Mouse (Mus musculus) MEL (cell line): ENCODE measurements at regions not wholly inside any gene's neighbourhood (a gene's known extent, or its start where the extent isn't known, plus 50 kb on each side); places are given as distances from the start of the nearest gene placed in this dataset.
A peak's percentile ranks its signal among the peaks of the same experiment; 100 is the strongest.

ENCODE experiments used
- DNase-seq: peaks from one replicate; pipeline ENCODE4 v3.0.0; 2011; ENCODE audit warnings: low read depth, low spot score
- H3K27ac ChIP-seq: 2 replicates; pipeline ENCODE4 v1.5.1; 2012; ENCODE audit warnings: low read depth, mild to moderate bottlenecking, control low read depth, low read length, moderate library complexity; ENCODE audit not compliant: control insufficient read depth
- H3K27me3 ChIP-seq, 2 experiments: fragments of 150-350 bp in 1 of 2; sonication (generic) in 1 of 2; 2 replicates each; pipeline ENCODE4 v1.6.1; 2012; ENCODE audit warnings: low read length in 2 of 2, mild to moderate bottlenecking in 2 of 2, improper control_type of control experiment in 1 of 2, moderate library complexity in 1 of 2; ENCODE audit not compliant: insufficient read depth in 2 of 2, control insufficient read depth in 1 of 2
- H3K36me3 ChIP-seq, 2 experiments: 2 replicates each; pipeline ENCODE4 v1.6.1; 2012 to 2014; ENCODE audit warnings: low read length in 2 of 2, improper control_type of control experiment in 1 of 2, inconsistent platforms in 1 of 2, mild to moderate bottlenecking in 1 of 2; ENCODE audit not compliant: insufficient read depth in 2 of 2, control insufficient read depth in 1 of 2
- H3K4me1 ChIP-seq, 2 experiments: fragments of 150-350 bp in 1 of 2; sonication (generic) in 1 of 2; 2 replicates each; pipeline ENCODE4 v1.6.1; 2012; ENCODE audit warnings: low read length in 2 of 2, improper control_type of control experiment in 1 of 2, mild to moderate bottlenecking in 1 of 2; ENCODE audit not compliant: insufficient read depth in 2 of 2, control insufficient read depth in 1 of 2
- H3K4me3 ChIP-seq, 2 experiments: fragments of 150-350 bp in 1 of 2; sonication (generic) in 1 of 2; 2 replicates each; pipeline ENCODE4 v1.5.1; 2012; ENCODE audit warnings: low read depth in 2 of 2, low read length in 2 of 2, mild to moderate bottlenecking in 2 of 2, moderate library complexity in 2 of 2, control low read depth in 1 of 2, improper control_type of control experiment in 1 of 2; ENCODE audit not compliant: control insufficient read depth in 1 of 2, insufficient read depth in 1 of 2
- H3K79me2 ChIP-seq: 2 replicates; pipeline ENCODE4 v1.6.1; 2012; ENCODE audit warnings: mild to moderate bottlenecking, low read length, moderate library complexity; ENCODE audit not compliant: control insufficient read depth, poor library complexity, insufficient read depth
- H3K9ac ChIP-seq: 2 replicates; pipeline ENCODE4 v1.6.1; 2012; ENCODE audit warnings: low read depth, mild to moderate bottlenecking, control low read depth, low read length, moderate library complexity; ENCODE audit not compliant: control insufficient read depth, poor library complexity, severe bottlenecking
- H3K9me3 ChIP-seq: fragments of 150-350 bp; sonication (generic); replicated peaks from 2 replicates; pipeline ENCODE4 v1.6.1; 2012; ENCODE audit warnings: mild to moderate bottlenecking, low read length, improper control_type of control experiment, moderate library complexity; ENCODE audit not compliant: insufficient read depth
- BHLHE40 ChIP-seq: IDR thresholded peaks from 2 replicates; pipeline ENCODE4 v1.6.1; 2012; ENCODE audit warnings: low read depth, mild to moderate bottlenecking, inconsistent platforms, low read length, improper control_type of control experiment, borderline replicate concordance
- CHD1 ChIP-seq: IDR thresholded peaks from 2 replicates; pipeline ENCODE4 v1.6.1; 2012; ENCODE audit warnings: low read depth, mild to moderate bottlenecking, inconsistent platforms, low read length, improper control_type of control experiment
- CTCF ChIP-seq, 3 experiments: IDR thresholded peaks in 2 of 3; conservative IDR thresholded peaks in 1 of 3; 2 replicates each; pipeline ENCODE4 v1.5.1; 2011 to 2012; ENCODE audit warnings: low read length in 3 of 3, low read depth in 2 of 3, mild to moderate bottlenecking in 2 of 3, improper control_type of control experiment in 1 of 3, inconsistent platforms in 1 of 3, mixed read lengths in 1 of 3, moderate library complexity in 1 of 3; ENCODE audit not compliant: control insufficient read depth in 1 of 3, insufficient read depth in 1 of 3, poor library complexity in 1 of 3, severe bottlenecking in 1 of 3
- E2F4 ChIP-seq: IDR thresholded peaks from 2 replicates; pipeline ENCODE4 v1.6.1; 2011; ENCODE audit warnings: low read depth, low read length, improper control_type of control experiment, borderline replicate concordance
- GABPA ChIP-seq: IDR thresholded peaks from 2 replicates; pipeline ENCODE4 v1.6.1; 2012; ENCODE audit warnings: low read depth, mild to moderate bottlenecking, inconsistent platforms, low read length, improper control_type of control experiment, moderate library complexity
- GATA1 ChIP-seq: IDR thresholded peaks from 2 replicates; pipeline ENCODE4 v1.6.1; 2011; ENCODE audit warnings: low read depth, low read length, improper control_type of control experiment
- HCFC1 ChIP-seq: IDR thresholded peaks from 2 replicates; pipeline ENCODE4 v1.6.1; 2012; ENCODE audit warnings: low read depth, mild to moderate bottlenecking, inconsistent platforms, low read length, improper control_type of control experiment, moderate library complexity
- JUND ChIP-seq: IDR thresholded peaks from 2 replicates; pipeline ENCODE4 v1.6.1; 2011; ENCODE audit warnings: low read depth, mild to moderate bottlenecking, improper control_type of control experiment, low read length
- KAT2A ChIP-seq: conservative IDR thresholded peaks from 2 replicates; pipeline ENCODE4 v1.6.1; 2012; ENCODE audit warnings: low read depth, low read length, improper control_type of control experiment, inconsistent platforms
- MAFK ChIP-seq: IDR thresholded peaks from 2 replicates; pipeline ENCODE4 v1.6.1; 2011; ENCODE audit warnings: low read depth, mild to moderate bottlenecking, low read length, improper control_type of control experiment, borderline replicate concordance
- MAX ChIP-seq: IDR thresholded peaks from 2 replicates; pipeline ENCODE4 v1.6.1; 2011; ENCODE audit warnings: low read length, improper control_type of control experiment
- MAZ ChIP-seq: IDR thresholded peaks from 2 replicates; pipeline ENCODE4 v1.6.1; 2012; ENCODE audit warnings: low read depth, mild to moderate bottlenecking, inconsistent platforms, low read length, improper control_type of control experiment
- MXI1 ChIP-seq: IDR thresholded peaks from 2 replicates; pipeline ENCODE4 v1.6.1; 2011; ENCODE audit warnings: mild to moderate bottlenecking, low read depth, low read length, improper control_type of control experiment
- NELFE ChIP-seq: IDR thresholded peaks from 2 replicates; pipeline ENCODE4 v1.6.1; 2011; ENCODE audit warnings: low read depth, low read length, improper control_type of control experiment
- POLR2A ChIP-seq, 2 experiments: IDR thresholded peaks; 2 replicates each; pipeline ENCODE4 v1.6.1; 2011 to 2012; ENCODE audit warnings: low read length in 2 of 2, mild to moderate bottlenecking in 2 of 2, control low read depth in 1 of 2, improper control_type of control experiment in 1 of 2, low read depth in 1 of 2, moderate library complexity in 1 of 2; ENCODE audit not compliant: control insufficient read depth in 1 of 2, insufficient read depth in 1 of 2, poor library complexity in 1 of 2
- RAD21 ChIP-seq: IDR thresholded peaks from 2 replicates; pipeline ENCODE4 v1.6.1; 2011; ENCODE audit warnings: mild to moderate bottlenecking, low read depth, low read length, improper control_type of control experiment
- SIN3A ChIP-seq: IDR thresholded peaks from 2 replicates; pipeline ENCODE4 v1.6.1; 2012; ENCODE audit warnings: low read length, improper control_type of control experiment, inconsistent platforms
- SMC3 ChIP-seq: IDR thresholded peaks from 2 replicates; pipeline ENCODE4 v1.6.1; 2011; ENCODE audit warnings: low read depth, low read length, improper control_type of control experiment
- TAL1 ChIP-seq: IDR thresholded peaks from 2 replicates; pipeline ENCODE4 v1.6.1; 2012; ENCODE audit warnings: mild to moderate bottlenecking, inconsistent platforms, low read length, moderate library complexity, mixed read lengths
- TBP ChIP-seq: IDR thresholded peaks from 2 replicates; pipeline ENCODE4 v1.8.0; 2011; ENCODE audit warnings: low read depth, low read length, improper control_type of control experiment
- TCF12 ChIP-seq: IDR thresholded peaks from 2 replicates; pipeline ENCODE4 v1.6.1; 2014; ENCODE audit warnings: low read depth, mild to moderate bottlenecking, inconsistent platforms, low read length, improper control_type of control experiment, moderate library complexity
- USF1 ChIP-seq: IDR thresholded peaks from 2 replicates; pipeline ENCODE4 v1.6.1; 2014; ENCODE audit warnings: low read depth, mild to moderate bottlenecking, inconsistent platforms, low read length, improper control_type of control experiment, moderate library complexity
- USF2 ChIP-seq, 2 experiments: IDR thresholded peaks; 2 replicates each; pipeline ENCODE4 v1.6.1; 2011 to 2012; ENCODE audit warnings: improper control_type of control experiment in 2 of 2, low read length in 2 of 2, borderline replicate concordance in 1 of 2, inconsistent platforms in 1 of 2, low read depth in 1 of 2, mild to moderate bottlenecking in 1 of 2; ENCODE audit not compliant: insufficient read depth in 1 of 2
- ZC3H11A ChIP-seq: IDR thresholded peaks from 2 replicates; pipeline ENCODE4 v1.6.1; 2012; ENCODE audit warnings: low read depth, mild to moderate bottlenecking, inconsistent platforms, low read length, improper control_type of control experiment
- ZKSCAN1 ChIP-seq: IDR thresholded peaks from 2 replicates; pipeline ENCODE4 v1.6.1; 2012; ENCODE audit warnings: low read depth, mild to moderate bottlenecking, inconsistent platforms, low read length, improper control_type of control experiment, moderate library complexity
- ZMIZ1 ChIP-seq: IDR thresholded peaks from 2 replicates; pipeline ENCODE4 v1.6.1; 2012; ENCODE audit warnings: low read depth, mild to moderate bottlenecking, inconsistent platforms, low read length, improper control_type of control experiment, moderate library complexity

- TF ChIP-seq CTCF (IDR thresholded peaks at IDR 0.05 in 2 of 3, conservative IDR thresholded peaks at IDR 0.05 in 1 of 3; ENCODE audit: control insufficient read depth in 1 of 3, insufficient read depth in 1 of 3, low read depth in 2 of 3, low read length in 3 of 3, poor library complexity in 1 of 3, severe bottlenecking in 1 of 3) = peak in 1 of 3 experiments; percentile 16; a peak in 1 of 6 replicates
- TF ChIP-seq TCF12 = no peak
- DNase-seq = no peak
- H3K4me1 ChIP-seq = no peaks in the 10 kb centered on the region
Observed at GRCm38 (mm10) chr3:83416536-83416935, 288.8 kb downstream of the Dchs2 start.

GRCm38 (mm10) chr3:83424267-83424666 lies 296.5 kb downstream of the Dchs2 start:
- Histone ChIP-seq H3K9ac (no peak overlapping the region), H3K4me1 (no peaks in the 10 kb centered on the region), H3K27ac (no peak overlapping the region), H3K9me3 (no peaks in the 10 kb centered on the region), H3K27me3 (no peaks in the 10 kb centered on the region), H3K4me3 (no peak overlapping the region), H3K79me2 (no peaks in the 10 kb centered on the region), H3K36me3 (no peaks in the 10 kb centered on the region)
- no peak for TF ChIP-seq USF1
- no peak for TF ChIP-seq SIN3A
- no peak for TF ChIP-seq GABPA
- TF ChIP-seq RAD21 = no peak
- TF ChIP-seq MAZ = no peak
- TF ChIP-seq TAL1 = no peak
- TF ChIP-seq TCF12 = no peak
- no peak for TF ChIP-seq ZKSCAN1
- TF ChIP-seq CHD1 = no peak
- no peak for TF ChIP-seq USF2 (IDR thresholded peaks at IDR 0.05; ENCODE audit: borderline replicate concordance in 1 of 2, insufficient read depth in 1 of 2, low read depth in 1 of 2, low read length in 2 of 2)
- TF ChIP-seq POLR2A (IDR thresholded peaks at IDR 0.05; ENCODE audit: control insufficient read depth in 1 of 2, insufficient read depth in 1 of 2, low read depth in 1 of 2, low read length in 2 of 2, poor library complexity in 1 of 2) = no peak
- TF ChIP-seq BHLHE40 = no peak
- TF ChIP-seq ZMIZ1 = no peak
- TF ChIP-seq NELFE = no peak
- TF ChIP-seq HCFC1 = no peak
- no peak for DNase-seq

More at GRCm38 (mm10) chr3:83416536-83416935, 288.8 kb downstream of the Dchs2 start:
- H3K27me3 ChIP-seq = no peaks in the 10 kb centered on the region
- H3K9ac ChIP-seq = no peak overlapping the region
- no peak overlapping the region for H3K4me3 ChIP-seq
- no peaks in the 10 kb centered on the region for H3K36me3 ChIP-seq
- H3K27ac ChIP-seq = no peak overlapping the region
- H3K9me3 ChIP-seq = no peaks in the 10 kb centered on the region
- no peaks in the 10 kb centered on the region for H3K79me2 ChIP-seq

GRCm38 (mm10) chr3:83429376-83429775 lies 301.6 kb downstream of the Dchs2 start:
- no peak for DNase-seq
- Histone ChIP-seq H3K9me3 (no peaks in the 10 kb centered on the region), H3K27ac (no peak overlapping the region), H3K79me2 (no peaks in the 10 kb centered on the region), H3K36me3 (no peaks in the 10 kb centered on the region), H3K4me1 (no peaks in the 10 kb centered on the region), H3K4me3 (no peak overlapping the region), H3K9ac (no peak overlapping the region), H3K27me3 (no peaks in the 10 kb centered on the region)
- TF ChIP-seq MXI1 = no peak
- TF ChIP-seq ZC3H11A = no peak
- no peak for TF ChIP-seq MAFK
- TF ChIP-seq SMC3 = no peak
- no peak for TF ChIP-seq TAL1
- TF ChIP-seq TCF12 = no peak
- TF ChIP-seq KAT2A = no peak
- no peak for TF ChIP-seq TBP
- TF ChIP-seq CHD1 = no peak
- TF ChIP-seq MAX = no peak
- TF ChIP-seq JUND = no peak
- no peak for TF ChIP-seq POLR2A (IDR thresholded peaks at IDR 0.05; ENCODE audit: control insufficient read depth in 1 of 2, insufficient read depth in 1 of 2, low read depth in 1 of 2, low read length in 2 of 2, poor library complexity in 1 of 2)
- no peak for TF ChIP-seq RAD21
- TF ChIP-seq USF2 (IDR thresholded peaks at IDR 0.05; ENCODE audit: borderline replicate concordance in 1 of 2, insufficient read depth in 1 of 2, low read depth in 1 of 2, low read length in 2 of 2) = no peak
- no peak for TF ChIP-seq GATA1
- TF ChIP-seq HCFC1 = no peak
- TF ChIP-seq E2F4 = no peak
- TF ChIP-seq GABPA = no peak
